Mouse (Mus musculus): ENCODE data around the gene Wdr41. TPM values are rescaled to one million over a fixed set of nuclear protein-coding genes. Genes with fewer than 3 reads are reported as not detected.

The Wdr41 gene
- polyA plus RNA-seq, 1 experiment from 2014 or later: 28.8 TPM

GRCm38 (mm10) chr13:95052421-95052820, 76.3 kb downstream of the Wdr41 start:
- Histone ChIP-seq H3K4me1 (ENCODE audit: control insufficient read depth, insufficient read depth, low read length) (no peaks in the 10 kb centered on the region), H3K27ac (ENCODE audit: low read depth, low read length) (no peak overlapping the region), H3K9ac (replicated peaks; ENCODE audit: low read depth, low read length) (no peak overlapping the region), H3K4me2 (ENCODE audit: low read depth, low read length) (no peak overlapping the region), H3K9me3 (ENCODE audit: control insufficient read depth, low read length) (no peaks in the 10 kb centered on the region), H3K27me3 (ENCODE audit: control insufficient read depth, insufficient read depth, low read length) (no peaks in the 10 kb centered on the region), H3K4me3 (ENCODE audit: low read depth, low read length) (no peak overlapping the region), H3K36me3 (ENCODE audit: control insufficient read depth, insufficient read depth, low read length) (no peaks in the 10 kb centered on the region)
- no peak for ATAC-seq (ENCODE audit: low read depth)
- WGBS: 83% methylated on average over 3 of the region's 3 CpGs

DNA sequence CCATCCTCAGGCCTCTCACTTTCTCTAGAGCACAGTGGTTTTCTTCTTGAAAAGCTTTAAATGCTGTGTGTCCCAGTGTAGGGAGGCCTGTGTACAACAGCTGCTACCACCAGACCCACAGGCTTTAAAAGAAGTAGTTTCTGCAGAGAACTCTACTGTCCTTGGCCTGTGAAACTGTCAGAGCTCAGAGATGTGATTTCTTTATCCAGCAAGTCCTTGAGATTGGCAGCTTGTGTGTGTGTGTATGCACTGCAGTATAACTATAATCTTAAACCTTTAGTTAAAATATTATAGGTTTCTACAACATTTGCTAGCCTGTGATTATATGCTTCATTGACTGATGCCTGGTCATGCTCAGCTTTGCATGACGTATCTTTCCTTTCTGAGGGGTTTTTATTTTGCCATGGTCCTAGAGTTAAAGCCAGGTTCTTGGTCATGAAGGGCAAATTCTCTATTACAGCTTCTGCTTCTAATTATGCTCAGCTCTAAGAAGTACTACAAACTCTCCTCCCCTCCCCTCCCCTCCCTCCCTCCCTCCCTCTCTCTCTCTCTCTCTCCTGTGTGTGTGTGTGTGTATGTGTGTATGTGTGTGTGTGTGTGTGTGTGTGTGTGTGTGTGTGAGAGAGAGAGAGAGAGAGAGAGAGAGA, 79.7 kb downstream of the Wdr41 start:
- Histone ChIP-seq H3K9me3 (ENCODE audit: control insufficient read depth, low read length) (no peaks in the 10 kb centered on the region), H3K4me3 (ENCODE audit: low read depth, low read length) (no peak overlapping the region), H3K4me1 (ENCODE audit: control insufficient read depth, insufficient read depth, low read length) (no peaks in the 10 kb centered on the region), H3K9ac (replicated peaks; ENCODE audit: low read depth, low read length) (no peak overlapping the region), H3K27me3 (ENCODE audit: control insufficient read depth, insufficient read depth, low read length) (no peaks in the 10 kb centered on the region), H3K36me3 (ENCODE audit: control insufficient read depth, insufficient read depth, low read length) (no peaks in the 10 kb centered on the region), H3K4me2 (ENCODE audit: low read depth, low read length) (no peak overlapping the region), H3K27ac (ENCODE audit: low read depth, low read length) (no peak overlapping the region)
- WGBS: 84% methylated on average over 1 of the region's 1 CpGs
- no peak for ATAC-seq (ENCODE audit: low read depth)

DNA sequence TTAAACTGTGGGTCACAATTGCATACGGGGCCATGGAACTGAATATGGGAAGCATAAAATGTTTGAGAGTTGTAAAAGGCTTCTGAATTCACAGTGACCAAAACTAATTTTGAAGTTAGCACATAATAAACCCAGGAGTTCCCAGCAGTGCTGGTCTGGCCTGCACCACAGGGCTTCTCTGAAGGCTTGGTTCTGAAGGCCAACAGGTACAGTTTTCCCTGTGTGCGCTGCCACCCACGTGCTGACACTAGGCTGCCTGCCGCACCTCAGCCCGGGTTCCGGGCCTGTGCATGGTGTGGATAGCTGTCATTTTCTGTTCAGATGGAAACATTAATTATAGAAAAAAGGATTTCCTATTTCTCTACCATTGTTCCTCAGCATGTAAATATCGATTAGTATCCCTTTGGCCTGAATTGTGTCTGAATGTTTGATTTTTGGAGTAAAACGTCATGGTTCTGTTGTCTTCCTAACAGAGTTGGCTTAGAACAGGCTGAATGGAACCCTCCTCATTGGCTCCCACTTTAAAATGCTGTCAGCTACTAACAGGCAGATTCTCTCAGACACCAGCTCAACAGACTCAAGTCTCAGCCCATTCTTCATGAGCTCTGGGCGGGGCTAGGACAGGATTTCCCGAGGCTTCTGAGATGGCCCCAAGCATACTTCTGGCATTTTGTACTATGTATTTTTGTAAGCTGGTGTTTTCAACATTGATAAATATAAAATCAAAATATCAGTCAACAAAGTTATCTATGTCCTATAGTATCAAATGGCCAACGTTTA, 80.5 kb downstream of the Wdr41 start:
- Histone ChIP-seq H3K9ac (replicated peaks; ENCODE audit: low read depth, low read length) (no peak overlapping the region), H3K4me1 (ENCODE audit: control insufficient read depth, insufficient read depth, low read length) (no peaks in the 10 kb centered on the region), H3K27ac (ENCODE audit: low read depth, low read length) (no peak overlapping the region), H3K36me3 (ENCODE audit: control insufficient read depth, insufficient read depth, low read length) (no peaks in the 10 kb centered on the region), H3K4me3 (ENCODE audit: low read depth, low read length) (no peak overlapping the region), H3K9me3 (ENCODE audit: control insufficient read depth, low read length) (no peaks in the 10 kb centered on the region), H3K4me2 (ENCODE audit: low read depth, low read length) (no peak overlapping the region), H3K27me3 (ENCODE audit: control insufficient read depth, insufficient read depth, low read length) (no peaks in the 10 kb centered on the region)
- no peak for ATAC-seq (ENCODE audit: low read depth)
- WGBS: 88% methylated on average over 11 of the region's 11 CpGs

GRCm38 (mm10) chr13:95058885-95059284, 82.7 kb downstream of the Wdr41 start:
- WGBS: 84% methylated on average over 4 of the region's 4 CpGs
- ATAC-seq (ENCODE audit: low read depth): no peak
- Histone ChIP-seq H3K27me3 (ENCODE audit: control insufficient read depth, insufficient read depth, low read length) (no peaks in the 10 kb centered on the region), H3K36me3 (ENCODE audit: control insufficient read depth, insufficient read depth, low read length) (no peaks in the 10 kb centered on the region), H3K4me2 (ENCODE audit: low read depth, low read length) (no peak overlapping the region), H3K4me3 (ENCODE audit: low read depth, low read length) (no peak overlapping the region), H3K9me3 (ENCODE audit: control insufficient read depth, low read length) (no peaks in the 10 kb centered on the region), H3K9ac (replicated peaks; ENCODE audit: low read depth, low read length) (no peak overlapping the region), H3K4me1 (ENCODE audit: control insufficient read depth, insufficient read depth, low read length) (no peaks in the 10 kb centered on the region), H3K27ac (ENCODE audit: low read depth, low read length) (no peak overlapping the region)

DNA sequence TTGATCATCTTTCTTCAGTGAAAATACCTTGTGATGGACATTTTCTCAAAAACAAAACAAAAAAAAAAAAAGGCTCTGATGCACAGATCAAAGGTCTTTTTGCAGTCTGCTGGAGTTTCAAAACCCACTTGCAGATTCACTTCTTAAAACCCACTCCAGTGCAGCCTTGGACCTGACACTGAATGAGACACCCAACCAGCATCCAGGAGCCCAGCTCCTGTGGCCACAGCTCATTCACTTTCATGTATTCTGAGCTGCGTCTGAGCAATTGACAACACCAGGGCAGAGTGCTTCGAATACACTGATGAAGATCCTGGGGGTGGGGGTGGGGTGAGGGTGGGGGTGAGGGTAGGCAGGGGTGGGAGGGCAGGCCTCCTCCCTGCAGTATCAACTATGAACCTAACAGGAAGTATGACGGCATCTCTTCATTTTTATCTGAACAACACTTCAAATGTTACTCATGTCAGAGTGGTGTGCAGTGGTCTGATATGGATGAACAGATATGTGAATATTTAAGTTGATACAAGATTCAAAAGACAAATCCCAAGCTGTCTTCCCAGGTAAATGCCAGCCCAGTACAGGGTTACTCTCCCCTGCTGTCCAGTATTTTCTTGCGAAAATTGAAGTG, 87.4 kb downstream of the Wdr41 start:
- ATAC-seq (ENCODE audit: low read depth): no peak
- H3K4me1 ChIP-seq (ENCODE audit: control insufficient read depth, insufficient read depth, low read length): no peaks in the 10 kb centered on the region
- no peak overlapping the region for H3K4me3 ChIP-seq (ENCODE audit: low read depth, low read length)
- no peaks in the 10 kb centered on the region for H3K36me3 ChIP-seq (ENCODE audit: control insufficient read depth, insufficient read depth, low read length)
- no peak overlapping the region for H3K9ac ChIP-seq (replicated peaks; ENCODE audit: low read depth, low read length)
- no peak overlapping the region for H3K4me2 ChIP-seq (ENCODE audit: low read depth, low read length)
- no peaks in the 10 kb centered on the region for H3K27me3 ChIP-seq (ENCODE audit: control insufficient read depth, insufficient read depth, low read length)
- WGBS: 69% methylated on average over 4 of the region's 4 CpGs
- H3K9me3 ChIP-seq (ENCODE audit: control insufficient read depth, low read length): no peaks in the 10 kb centered on the region
- no peak overlapping the region for H3K27ac ChIP-seq (ENCODE audit: low read depth, low read length)

GRCm38 (mm10) chr13:95067854-95068253, 91.7 kb downstream of the Wdr41 start:
- H3K9ac ChIP-seq (replicated peaks; ENCODE audit: low read depth, low read length): no peak overlapping the region
- 67% methylated on average over 6 of the region's 6 CpGs for WGBS
- no peaks in the 10 kb centered on the region for H3K9me3 ChIP-seq (ENCODE audit: control insufficient read depth, low read length)
- H3K27me3 ChIP-seq (ENCODE audit: control insufficient read depth, insufficient read depth, low read length): no peaks in the 10 kb centered on the region
- H3K4me3 ChIP-seq (ENCODE audit: low read depth, low read length): no peak overlapping the region
- H3K27ac ChIP-seq (ENCODE audit: low read depth, low read length): no peak overlapping the region
- no peak overlapping the region for H3K4me2 ChIP-seq (ENCODE audit: low read depth, low read length)
- H3K4me1 ChIP-seq (ENCODE audit: control insufficient read depth, insufficient read depth, low read length): no peaks in the 10 kb centered on the region
- no peaks in the 10 kb centered on the region for H3K36me3 ChIP-seq (ENCODE audit: control insufficient read depth, insufficient read depth, low read length)
- ATAC-seq (ENCODE audit: low read depth): no peak

DNA sequence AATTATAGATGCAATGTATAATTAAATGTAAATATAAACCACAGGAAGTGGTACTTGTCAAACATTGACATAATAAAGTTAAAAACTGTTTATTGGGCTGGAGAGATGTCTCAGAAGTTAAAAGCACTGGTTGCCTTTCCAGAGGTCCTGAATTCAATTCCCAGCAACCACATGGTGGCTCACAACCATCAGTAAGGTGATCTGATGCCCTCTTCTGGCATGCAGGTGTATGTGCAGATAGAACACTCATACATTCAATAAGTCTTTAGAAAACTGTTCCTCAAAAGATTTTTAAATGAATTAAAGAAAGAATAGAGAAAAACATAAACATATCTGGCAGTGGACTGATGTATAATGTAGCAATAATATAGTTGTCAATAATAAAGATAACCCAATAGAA, 94.1 kb downstream of the Wdr41 start:
- Histone ChIP-seq H3K36me3 (ENCODE audit: control insufficient read depth, insufficient read depth, low read length) (no peaks in the 10 kb centered on the region), H3K4me1 (ENCODE audit: control insufficient read depth, insufficient read depth, low read length) (0 out of 2 replicates have a peak, but pooled peaks cover 2% of the 10 kb centered on the region), H3K27me3 (ENCODE audit: control insufficient read depth, insufficient read depth, low read length) (no peaks in the 10 kb centered on the region), H3K4me2 (ENCODE audit: low read depth, low read length) (no peak overlapping the region), H3K27ac (ENCODE audit: low read depth, low read length) (no peak overlapping the region), H3K9ac (replicated peaks; ENCODE audit: low read depth, low read length) (no peak overlapping the region), H3K9me3 (ENCODE audit: control insufficient read depth, low read length) (no peaks in the 10 kb centered on the region), H3K4me3 (ENCODE audit: low read depth, low read length) (no peak overlapping the region)
- ATAC-seq (ENCODE audit: low read depth): no peak

All from neural tube, embryonic 14.5 days (tissue).